Mouse (Mus musculus) cortical plate, adult 2 months (tissue): Measurements from ENCODE around the gene Vmn2r39. TPM values are rescaled to one million over a fixed set of nuclear protein-coding genes. Genes with fewer than 3 reads are reported as not detected.
"Not testable (repeated sequence)": the region's sequence is repeated elsewhere in the genome, so short reads cannot be mapped to it uniquely, and the experiment has no call there.

ENCODE experiments used
- H3K27ac ChIP-seq: fragments of 200-500 bp; 2 replicates; pipeline ENCODE4 v1.5.1; 2012; ENCODE audit warnings: low read length, control low read depth, inconsistent platforms; ENCODE audit not compliant: insufficient read depth
- H3K4me1 ChIP-seq: fragments of 200-500 bp; 2 replicates; pipeline ENCODE4 v1.6.1; 2011; ENCODE audit warnings: low read length; ENCODE audit not compliant: control insufficient read depth, insufficient read depth
- H3K4me3 ChIP-seq: fragments of 200-500 bp; 2 replicates; pipeline ENCODE4 v1.5.1; 2011; ENCODE audit warnings: mild to moderate bottlenecking, low read length, control low read depth; ENCODE audit not compliant: insufficient read depth
- polyA plus RNA-seq: library from polyadenylated mRNA; depleted of rRNA; stranded (reverse); fragments of >200 nt; gene quantifications from 2 replicates; pipeline ENCODE4 v1.2.3, GENCODE M21; 2012; rRNA removed

Gene Vmn2r39
- polyA plus RNA-seq = not detected in 2 replicates

DNA sequence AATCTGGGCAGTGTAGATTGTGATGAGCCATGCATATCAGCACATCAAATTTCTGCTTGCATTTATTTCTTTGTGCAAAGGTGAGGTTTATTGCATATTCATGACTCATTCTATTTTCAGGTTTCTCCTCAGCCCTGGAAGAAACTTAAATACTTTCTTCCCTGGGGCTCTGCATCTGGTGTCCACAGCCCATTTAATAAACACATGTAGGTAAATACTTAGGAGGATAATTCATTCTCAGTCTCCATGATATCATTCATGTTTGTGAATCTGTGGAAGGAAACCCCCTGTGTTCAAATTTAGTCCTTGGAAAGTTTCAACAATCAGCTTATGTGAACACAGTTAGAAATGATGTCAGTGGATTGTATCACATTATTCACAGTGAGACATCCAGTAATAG is at the start of gene Vmn2r39:
Gene Vmn2r39 (minus strand): TSS at position 101 of the 400 bp plus-strand sequence.
- not testable (repeated sequence) for H3K27ac ChIP-seq, H3K4me3 ChIP-seq, H3K4me1 ChIP-seq

- H3K4me1 ChIP-seq, H3K27ac ChIP-seq, H3K4me3 ChIP-seq: not testable (repeated sequence)
These were observed 34.8 kb upstream of the Vmn2r39 start for GRCm38 (mm10) chr7:9065353-9065752.

Other genes starting within 250 kb of the Vmn2r39 start
- not detected in 2 replicates for gene Vmn2r40, start 99.4 kb downstream of the Vmn2r39 start, polyA plus RNA-seq
- gene Vmn2r38, start 67.1 kb upstream of the Vmn2r39 start, polyA plus RNA-seq = not detected in 2 replicates
- not detected in 2 replicates for gene Vmn2r37, start 192.9 kb upstream of the Vmn2r39 start, polyA plus RNA-seq